Mouse (Mus musculus) intestine, embryonic 14.5 days (tissue): ENCODE measurements around the gene Slc16a14. TPM values are rescaled to one million over a fixed set of nuclear protein-coding genes. Genes with fewer than 3 reads are reported as not detected.

ENCODE experiments used
- ATAC-seq: fragments of 200-750 bp; cut with Nextera tagmentation; replicated peaks from 2 replicates; pipeline ENCODE4 v1.8.0; 2017; ENCODE audit warnings: low read depth, moderate number of reproducible peaks, moderate TSS enrichment, moderate library complexity; ENCODE audit not compliant: low FRiP score, low TSS enrichment
- DNase-seq: peaks from one replicate; pipeline ENCODE4 v3.0.0-alpha.2; 2018; ENCODE audit warnings: low spot score
- H3K27ac ChIP-seq: fragments of 300-500 bp; sonication (generic); 2 replicates; pipeline ENCODE4 v1.5.1; 2014; ENCODE audit warnings: low read depth, mild to moderate bottlenecking, control low read depth
- H3K27me3 ChIP-seq: fragments of 300-500 bp; sonication (generic); replicated peaks from 2 replicates; pipeline ENCODE4 v1.6.1; 2014; ENCODE audit warnings: low read length, control low read depth; ENCODE audit not compliant: control insufficient read depth, insufficient read depth
- H3K36me3 ChIP-seq: fragments of 300-500 bp; sonication (generic); 2 replicates; pipeline ENCODE4 v1.6.1; 2014; ENCODE audit warnings: low read length, control low read depth; ENCODE audit not compliant: control insufficient read depth, insufficient read depth
- H3K4me1 ChIP-seq: fragments of 300-500 bp; sonication (generic); replicated peaks from 2 replicates; pipeline ENCODE4 v1.6.1; 2014; ENCODE audit warnings: low read length, control low read depth, mixed read lengths; ENCODE audit not compliant: control insufficient read depth, insufficient read depth
- H3K4me2 ChIP-seq: fragments of 300-500 bp; sonication (generic); 2 replicates; pipeline ENCODE4 v1.6.1; 2014; ENCODE audit warnings: low read length
- H3K4me3 ChIP-seq: fragments of 300-500 bp; sonication (generic); 2 replicates; pipeline ENCODE4 v1.5.1; 2014; ENCODE audit warnings: low read depth, low read length, control low read depth, mixed read lengths
- H3K9ac ChIP-seq: fragments of 300-500 bp; sonication (generic); 2 replicates; pipeline ENCODE4 v1.6.1; 2014; ENCODE audit warnings: mild to moderate bottlenecking, low read length
- H3K9me3 ChIP-seq: fragments of 300-500 bp; sonication (generic); 2 replicates; pipeline ENCODE4 v1.6.1; 2016; ENCODE audit warnings: low read length, control low read depth; ENCODE audit not compliant: control insufficient read depth
- WGBS: fragments of 180-500 bp; shearing (Covaris S2); extraction: QIAGEN DNeasy Blood & Tissue Kit; methylation state at CpG from one replicate; pipeline ENCODE4 v1.1.7; 2014; 5-methylcytosine and 5-hydroxymethylcytosine counted together
- polyA plus RNA-seq: library from polyadenylated mRNA; unstranded; fragments of >200 nt; fragmentation: Nextera tagmentation; extraction: Ambion mirVana; gene quantifications from 2 replicates; pipeline ENCODE4 v1.2.1, GENCODE M21; 2014

Slc16a14 gene
- polyA plus RNA-seq, 1 experiment from 2014 or later = 0.26 TPM

DNA sequence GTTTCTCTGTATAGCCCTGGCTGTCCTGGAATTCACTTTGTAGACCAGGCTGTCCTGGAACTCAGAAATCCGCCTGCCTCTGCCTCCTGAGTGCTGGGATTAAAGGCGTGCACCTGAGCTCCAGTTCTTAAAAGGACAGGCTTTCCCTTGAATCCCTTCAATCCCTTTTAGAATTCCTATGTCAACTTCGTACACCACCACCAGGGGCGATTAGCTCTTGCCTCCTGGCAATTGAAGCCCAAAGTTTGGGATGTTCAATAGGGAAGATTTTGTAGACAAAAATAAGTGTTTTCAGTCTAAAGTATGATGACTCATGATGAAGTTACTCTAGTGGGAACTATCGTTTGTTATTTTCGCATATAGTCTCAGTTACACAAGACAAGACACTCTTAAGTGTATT lies 37.6 kb downstream of the Slc16a14 start:
- no peak for ATAC-seq
- no peak overlapping the region for H3K9ac ChIP-seq
- WGBS = 86% methylated on average over 6 of the region's 6 CpGs

DNA sequence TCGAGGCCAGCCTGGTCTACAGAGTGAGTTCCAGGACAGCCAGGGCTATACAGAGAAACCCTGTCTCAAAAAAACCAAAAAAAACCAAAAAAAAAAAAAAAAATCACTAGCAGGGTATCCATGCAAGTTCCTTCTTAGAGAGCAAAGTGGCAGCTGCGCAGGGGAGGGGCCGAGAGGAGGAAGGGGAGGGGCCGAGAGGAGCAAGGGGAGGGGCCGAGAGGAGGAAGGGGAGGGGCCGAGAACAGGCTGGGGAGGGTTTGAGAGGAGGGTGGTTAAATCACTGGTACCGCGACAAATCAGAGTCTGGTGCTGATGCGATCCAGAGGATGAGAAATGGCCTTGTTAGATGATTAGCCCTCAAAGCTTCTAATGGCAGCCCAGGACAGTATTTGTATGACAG lies 43.2 kb downstream of the Slc16a14 start:
- ATAC-seq = no peak

More for the DNA sequence above, 37.6 kb downstream of the Slc16a14 start:
- Histone ChIP-seq H3K27me3 (no peaks in the 10 kb centered on the region), H3K4me3 (no peak overlapping the region), H3K4me2 (no peak overlapping the region), H3K36me3 (no peaks in the 10 kb centered on the region), H3K27ac (no peak overlapping the region), H3K9me3 (no peaks in the 10 kb centered on the region), H3K4me1 (no peaks in the 10 kb centered on the region)
- DNase-seq = no peak

DNA sequence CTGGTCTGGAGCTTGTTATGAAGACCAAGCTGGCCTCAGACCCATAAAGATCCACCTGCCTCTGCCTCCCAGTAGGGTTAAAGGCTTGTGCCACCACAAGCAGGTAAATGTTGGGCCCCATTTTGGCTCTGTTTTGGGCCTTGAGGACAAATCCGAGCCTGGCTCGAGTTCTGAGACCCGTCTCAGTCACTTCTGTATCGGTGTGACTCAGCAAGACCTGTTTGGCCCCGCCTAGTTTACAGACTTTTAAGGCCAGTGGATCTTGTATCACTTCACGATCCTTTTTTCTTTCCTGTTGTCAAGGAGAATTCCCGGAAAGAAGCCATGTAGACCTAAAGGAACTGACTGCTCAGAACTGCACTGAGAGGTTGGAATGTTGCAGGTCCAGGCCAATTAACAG lies 44.4 kb downstream of the Slc16a14 start:
- 81% methylated on average over 7 of the region's 7 CpGs for WGBS
- Histone ChIP-seq H3K4me3 (no peak overlapping the region), H3K9ac (no peak overlapping the region), H3K4me2 (no peak overlapping the region), H3K36me3 (no peaks in the 10 kb centered on the region), H3K27me3 (no peaks in the 10 kb centered on the region), H3K9me3 (no peaks in the 10 kb centered on the region), H3K4me1 (no peaks in the 10 kb centered on the region), H3K27ac (no peak overlapping the region)
- DNase-seq (no peak), ATAC-seq (no peak)

More for the DNA sequence above, 43.2 kb downstream of the Slc16a14 start:
- H3K4me3 ChIP-seq = no peak overlapping the region
- no peaks in the 10 kb centered on the region for H3K36me3 ChIP-seq
- H3K9me3 ChIP-seq = no peaks in the 10 kb centered on the region
- no peak overlapping the region for H3K4me2 ChIP-seq
- no peaks in the 10 kb centered on the region for H3K27me3 ChIP-seq
- H3K4me1 ChIP-seq = no peaks in the 10 kb centered on the region
- 93% methylated on average over 9 of the region's 9 CpGs for WGBS
- DNase-seq = no peak
- no peak overlapping the region for H3K9ac ChIP-seq
- no peak overlapping the region for H3K27ac ChIP-seq

DNA sequence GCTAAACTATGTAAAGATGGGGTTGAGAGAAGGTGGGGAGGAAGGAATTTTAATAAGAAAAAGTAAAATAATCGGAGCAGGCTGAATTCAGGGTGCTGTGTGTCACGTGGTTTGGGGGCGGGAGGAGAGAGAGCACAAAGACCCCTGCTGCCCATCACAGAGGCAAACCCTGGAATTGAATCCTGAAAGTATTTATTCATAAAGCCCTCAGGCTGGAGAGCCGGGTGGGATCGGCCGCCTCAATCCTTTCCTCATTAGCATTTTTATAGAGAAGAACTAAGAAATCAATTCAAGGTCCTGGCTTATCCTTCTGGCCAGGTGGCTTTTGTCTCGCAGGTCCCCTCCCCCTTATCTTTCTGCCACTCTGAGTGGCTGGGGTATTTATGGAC lies 44.9 kb downstream of the Slc16a14 start:
- Histone ChIP-seq H3K36me3 (no peaks in the 10 kb centered on the region), H3K9me3 (no peaks in the 10 kb centered on the region), H3K27ac (no peak overlapping the region), H3K4me3 (no peak overlapping the region), H3K9ac (no peak overlapping the region), H3K4me1 (no peaks in the 10 kb centered on the region), H3K27me3 (no peaks in the 10 kb centered on the region), H3K4me2 (no peak overlapping the region)
- no peak for ATAC-seq
- 55% methylated on average over 7 of the region's 7 CpGs for WGBS
- no peak for DNase-seq

DNA sequence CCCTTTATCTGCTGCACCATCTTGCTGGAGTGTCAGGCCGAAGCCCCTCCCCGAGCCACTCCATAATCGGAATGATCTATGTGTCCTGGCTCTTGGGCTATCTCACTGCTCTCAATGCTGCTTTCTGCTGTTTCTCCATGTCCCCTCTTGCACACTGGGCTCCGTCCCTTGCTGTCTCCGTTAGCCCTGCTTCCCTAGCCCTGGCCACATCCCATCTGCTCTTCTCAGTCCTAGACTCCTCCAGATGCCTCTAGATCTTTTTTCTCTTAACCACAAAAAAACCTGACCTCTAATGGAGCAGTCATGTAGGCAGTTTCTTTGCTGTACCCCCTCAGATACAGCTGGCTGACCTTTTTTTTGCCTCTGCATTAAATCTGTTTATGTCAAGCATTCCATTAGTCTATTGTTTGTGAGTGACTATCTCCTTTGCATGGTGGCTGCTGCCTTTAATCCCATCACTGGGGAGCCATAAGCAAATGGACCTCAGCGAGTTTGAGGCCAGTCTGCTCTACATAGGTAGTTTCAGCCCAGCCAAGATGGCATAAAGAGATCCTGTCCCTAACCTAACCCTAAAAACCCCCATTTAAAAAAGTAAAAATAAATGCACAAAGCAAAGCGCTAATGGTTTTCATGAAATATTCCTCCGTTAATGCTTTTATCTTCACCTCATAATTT lies 45.5 kb downstream of the Slc16a14 start:
- Histone ChIP-seq H3K9ac (no peak overlapping the region), H3K4me1 (no peaks in the 10 kb centered on the region), H3K36me3 (no peaks in the 10 kb centered on the region), H3K9me3 (no peaks in the 10 kb centered on the region), H3K27me3 (no peaks in the 10 kb centered on the region), H3K4me2 (no peak overlapping the region), H3K4me3 (no peak overlapping the region), H3K27ac (no peak overlapping the region)
- no peak for ATAC-seq
- no peak for DNase-seq
- WGBS = 54% methylated on average over 8 of the region's 8 CpGs

DNA sequence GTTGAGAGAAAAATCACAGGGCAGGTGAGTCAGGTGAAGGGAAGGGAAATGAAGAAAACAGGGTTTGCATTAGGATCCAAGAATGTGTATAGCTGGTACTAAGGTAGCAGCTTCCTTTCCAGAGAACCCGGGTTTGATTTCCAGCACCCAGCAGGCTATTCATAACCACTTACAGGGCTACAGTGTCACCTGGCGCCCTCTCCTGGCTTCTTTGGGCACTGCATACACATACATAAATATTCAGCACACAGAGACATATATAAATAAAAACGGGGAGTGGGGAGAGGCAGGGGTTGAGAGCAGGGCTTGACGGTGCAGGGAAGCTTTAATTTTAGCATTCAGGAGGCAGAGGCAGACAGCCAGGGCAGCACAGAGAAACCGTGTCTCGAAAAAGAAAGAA lies 49.0 kb downstream of the Slc16a14 start:
- H3K36me3 ChIP-seq = no peaks in the 10 kb centered on the region
- H3K9ac ChIP-seq = no peak overlapping the region
- H3K4me1 ChIP-seq = no peaks in the 10 kb centered on the region
- H3K27ac ChIP-seq = no peak overlapping the region
- peaks cover 3% of the 10 kb centered on the region; the same call in 1 of the 2 replicates for H3K9me3 ChIP-seq
- 83% methylated on average over 6 of the region's 6 CpGs for WGBS
- DNase-seq (no peak), ATAC-seq (no peak)
- H3K4me3 ChIP-seq = no peak overlapping the region
- H3K27me3 ChIP-seq = no peaks in the 10 kb centered on the region
- H3K4me2 ChIP-seq = no peak overlapping the region

DNA sequence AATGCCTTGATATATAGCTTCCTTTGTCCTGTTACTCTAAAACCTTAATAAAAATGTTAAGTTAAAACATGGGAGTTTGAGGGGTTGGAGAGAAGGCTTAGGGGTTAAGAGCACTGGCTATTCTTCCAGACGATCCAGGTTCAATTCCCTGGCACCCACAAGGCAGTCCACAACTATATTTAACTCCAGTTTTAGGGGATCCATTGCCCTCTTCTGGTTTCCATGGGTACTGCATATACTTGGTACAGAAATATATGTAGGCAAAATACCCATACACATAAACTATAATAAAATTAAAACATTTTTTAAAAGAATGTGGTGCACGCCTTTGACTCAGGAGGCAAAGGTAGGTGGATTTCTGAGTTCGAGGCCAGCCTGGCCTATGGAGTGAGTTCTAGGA lies 49.8 kb downstream of the Slc16a14 start:
- no peak for ATAC-seq
- Histone ChIP-seq H3K9ac (no peak overlapping the region), H3K27ac (no peak overlapping the region), H3K4me2 (no peak overlapping the region), H3K27me3 (no peaks in the 10 kb centered on the region), H3K4me3 (no peak overlapping the region), H3K4me1 (no peaks in the 10 kb centered on the region), H3K9me3 (peaks cover 3% of the 10 kb centered on the region; the same call in 1 of the 2 replicates), H3K36me3 (no peaks in the 10 kb centered on the region)
- DNase-seq = no peak
- WGBS = 85% methylated on average over 3 of the region's 3 CpGs

DNA sequence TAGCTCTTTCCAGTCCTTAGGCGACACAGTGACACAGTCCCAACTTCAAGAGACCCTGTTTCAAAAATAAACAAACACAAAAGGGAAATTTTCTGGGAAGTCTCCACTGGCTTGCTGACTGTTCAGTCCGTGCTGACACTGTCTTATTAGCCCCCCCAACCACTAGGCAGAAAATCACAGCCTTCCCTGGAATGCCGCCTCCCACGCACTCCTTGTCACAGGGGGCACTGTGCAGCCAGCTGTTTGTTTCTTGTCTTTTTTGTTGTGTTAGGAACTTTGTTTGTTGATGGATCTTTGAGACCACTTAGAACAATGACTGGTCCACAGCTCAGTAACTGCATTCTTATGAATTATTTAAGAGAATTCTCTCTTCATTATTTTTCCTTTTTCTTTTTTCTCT lies 51.0 kb downstream of the Slc16a14 start:
- Histone ChIP-seq H3K27me3 (no peaks in the 10 kb centered on the region), H3K4me2 (no peak overlapping the region), H3K9me3 (peaks cover 3% of the 10 kb centered on the region; the same call in 1 of the 2 replicates), H3K36me3 (no peaks in the 10 kb centered on the region), H3K4me1 (no peaks in the 10 kb centered on the region), H3K9ac (no peak overlapping the region), H3K27ac (no peak overlapping the region), H3K4me3 (no peak overlapping the region)
- ATAC-seq = no peak
- no peak for DNase-seq
- WGBS = 66% methylated on average over 4 of the region's 4 CpGs

DNA sequence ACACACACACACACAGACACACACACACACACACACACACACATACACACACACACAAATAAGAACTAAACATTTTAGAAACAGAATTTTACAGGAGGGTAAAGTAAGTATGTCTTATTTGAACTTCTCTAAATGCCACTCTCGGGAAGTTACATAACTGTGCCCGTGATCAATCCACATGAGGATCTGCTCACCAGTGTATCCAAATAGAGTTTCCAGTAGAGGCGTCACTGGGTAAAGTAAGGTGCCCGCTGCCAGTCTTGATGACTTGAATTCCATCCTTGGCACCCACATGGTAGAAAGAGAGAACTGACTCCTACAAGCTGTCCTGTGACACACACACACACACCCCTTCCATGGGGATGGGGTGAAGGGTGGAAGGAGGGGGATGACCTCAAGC lies 52.0 kb downstream of the Slc16a14 start:
- Histone ChIP-seq H3K27me3 (no peaks in the 10 kb centered on the region), H3K9ac (no peak overlapping the region), H3K27ac (no peak overlapping the region), H3K4me2 (no peak overlapping the region), H3K9me3 (peaks cover 3% of the 10 kb centered on the region; the same call in 1 of the 2 replicates), H3K4me3 (no peak overlapping the region), H3K36me3 (no peaks in the 10 kb centered on the region), H3K4me1 (no peaks in the 10 kb centered on the region)
- DNase-seq (no peak), ATAC-seq (no peak)
- WGBS = 92% methylated on average over 4 of the region's 4 CpGs
